Mouse (Mus musculus) midbrain, embryonic 13.5 days (tissue): ENCODE results near the gene Icosl. TPM values are rescaled to one million over a fixed set of nuclear protein-coding genes. Genes with fewer than 3 reads are reported as not detected.

ENCODE experiments used
- ATAC-seq: fragments of 200-750 bp; cut with Nextera tagmentation; 2 replicates; pipeline ENCODE4 v1.8.0; 2017; ENCODE audit warnings: mild to moderate bottlenecking, moderate TSS enrichment, moderate library complexity
- H3K27ac ChIP-seq: fragments of 300-500 bp; sonication (generic); 2 replicates; pipeline ENCODE4 v1.5.1; 2015; ENCODE audit warnings: inconsistent platforms, mild to moderate bottlenecking, moderate library complexity
- H3K27me3 ChIP-seq: fragments of 300-500 bp; sonication (generic); 2 replicates; pipeline ENCODE4 v1.6.1; 2015; ENCODE audit warnings: mild to moderate bottlenecking, inconsistent platforms
- H3K36me3 ChIP-seq: fragments of 300-500 bp; sonication (generic); 2 replicates; pipeline ENCODE4 v1.6.1; 2015; ENCODE audit warnings: mild to moderate bottlenecking, inconsistent platforms
- H3K4me1 ChIP-seq: fragments of 300-500 bp; sonication (generic); replicated peaks from 2 replicates; pipeline ENCODE4 v1.6.1; 2015; ENCODE audit warnings: inconsistent platforms
- H3K4me2 ChIP-seq: fragments of 300-500 bp; sonication (generic); replicated peaks from 2 replicates; pipeline ENCODE4 v1.6.1; 2015; ENCODE audit warnings: moderate library complexity, mild to moderate bottlenecking, inconsistent platforms
- H3K4me3 ChIP-seq: fragments of 300-500 bp; sonication (generic); replicated peaks from 2 replicates; pipeline ENCODE4 v1.5.1; 2015; ENCODE audit warnings: mild to moderate bottlenecking, inconsistent platforms
- H3K9ac ChIP-seq: fragments of 300-500 bp; sonication (generic); replicated peaks from 2 replicates; pipeline ENCODE4 v1.6.1; 2015; ENCODE audit warnings: mild to moderate bottlenecking, inconsistent platforms
- H3K9me3 ChIP-seq: fragments of 300-500 bp; sonication (generic); 2 replicates; pipeline ENCODE4 v1.6.1; 2016; ENCODE audit warnings: mild to moderate bottlenecking, inconsistent platforms
- WGBS: fragments of 180-500 bp; shearing (Covaris S2); methylation state at CpG from one replicate; pipeline ENCODE4 v1.1.7; 2015; 5-methylcytosine and 5-hydroxymethylcytosine counted together
- polyA plus RNA-seq: library from polyadenylated mRNA; unstranded; fragments of >200 nt; fragmentation: Nextera tagmentation; extraction: Ambion mirVana; gene quantifications from 2 replicates; pipeline ENCODE4 v1.2.1, GENCODE M21; 2015

Gene Icosl
- polyA plus RNA-seq, 1 experiment from 2014 or later = 0.52 TPM

DNA sequence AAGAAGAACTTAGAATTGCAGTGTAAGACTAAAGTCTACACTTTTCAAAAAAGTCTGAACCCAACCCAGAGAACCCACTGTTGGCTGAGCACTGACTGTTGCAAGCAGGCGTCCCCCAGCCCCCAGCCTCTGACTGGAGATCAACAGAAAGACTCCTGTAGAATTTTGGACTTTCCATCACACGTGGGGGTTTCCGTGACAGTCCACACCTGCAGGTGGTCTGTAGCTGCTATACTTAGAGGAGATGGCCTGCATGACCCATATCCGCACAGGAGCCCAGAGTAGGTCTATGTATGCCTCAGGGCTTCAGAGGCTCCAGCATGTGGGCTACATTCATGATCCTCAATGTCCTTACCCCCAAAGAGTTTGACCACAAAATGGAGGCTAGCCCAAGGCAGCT is 22.7 kb upstream of the Icosl start:
- Histone ChIP-seq H3K27me3 (no peaks in the 10 kb centered on the region), H3K9me3 (no peaks in the 10 kb centered on the region), H3K4me2 (no peak overlapping the region), H3K4me3 (no peak overlapping the region), H3K36me3 (no peaks in the 10 kb centered on the region), H3K4me1 (peaks cover 7% of the 10 kb centered on the region; the same call in 1 of the 2 replicates), H3K27ac (no peak overlapping the region), H3K9ac (no peak overlapping the region)
- no peak for ATAC-seq
- 84% methylated on average over 4 of the region's 4 CpGs for WGBS

DNA sequence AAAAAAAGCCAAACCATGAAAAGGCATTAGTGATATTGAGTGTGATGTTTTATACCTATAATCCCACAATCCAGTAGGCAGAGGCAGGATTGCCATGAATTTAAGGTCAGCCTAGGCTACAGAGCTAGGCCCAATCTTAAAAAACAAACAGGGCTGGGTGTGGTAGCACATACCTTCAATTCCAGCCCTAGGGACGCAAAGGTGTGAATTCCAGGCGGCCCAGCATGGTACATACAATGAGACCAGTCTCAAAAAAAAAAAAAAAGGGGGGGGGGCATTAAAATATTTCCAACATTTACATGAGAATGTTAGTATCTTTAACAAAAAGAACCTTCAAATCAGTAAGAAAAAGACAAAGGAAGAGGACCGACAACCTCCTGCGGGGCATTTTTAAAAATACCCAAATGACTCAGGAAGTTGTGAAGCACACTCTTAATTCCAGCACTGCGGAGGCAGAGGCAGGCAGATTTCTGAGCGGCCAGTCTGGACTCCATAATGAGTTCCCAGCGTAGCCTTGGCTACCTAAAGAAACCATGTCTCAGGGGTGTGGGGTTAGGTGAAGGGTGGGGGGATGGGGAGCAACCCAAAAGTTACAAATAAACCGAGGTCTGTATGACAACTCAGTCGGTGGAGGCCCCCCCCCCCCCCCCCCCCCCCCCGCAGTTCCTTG is 20.9 kb upstream of the Icosl start:
- no peak for ATAC-seq
- Histone ChIP-seq H3K9me3 (no peaks in the 10 kb centered on the region), H3K4me2 (no peak overlapping the region), H3K27me3 (no peaks in the 10 kb centered on the region), H3K36me3 (no peaks in the 10 kb centered on the region), H3K27ac (no peak overlapping the region), H3K4me3 (no peak overlapping the region), H3K4me1 (peaks cover 6% of the 10 kb centered on the region; the same call in 1 of the 2 replicates), H3K9ac (no peak overlapping the region)
- 87% methylated on average over 9 of the region's 10 CpGs for WGBS

DNA sequence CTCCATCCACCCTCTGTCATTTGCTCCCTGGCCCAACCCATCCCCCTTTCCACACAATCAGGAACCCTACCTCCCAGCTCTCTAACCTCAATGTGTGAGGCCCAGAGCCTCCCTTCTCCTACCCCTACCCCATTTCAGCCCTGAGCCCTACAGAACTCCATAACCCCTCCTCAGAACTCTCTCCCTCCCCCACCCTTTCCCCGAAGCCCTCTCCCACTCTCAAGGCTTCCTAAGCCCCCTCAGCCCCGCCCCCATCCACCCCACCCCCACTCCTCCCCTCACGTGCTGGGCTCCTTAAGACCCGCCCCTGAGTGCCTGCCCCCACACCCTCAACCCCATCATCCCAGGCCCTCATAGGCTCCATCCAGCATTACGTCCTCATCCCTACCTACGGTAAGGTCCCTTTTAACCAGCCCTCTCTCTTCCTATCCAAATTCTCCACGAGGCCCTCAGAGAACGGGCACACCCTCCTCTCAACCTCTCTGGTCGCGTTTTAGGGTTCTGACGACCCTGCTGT is 19.5 kb upstream of the Icosl start:
- Histone ChIP-seq H3K27me3 (no peaks in the 10 kb centered on the region), H3K9ac (no peak overlapping the region), H3K36me3 (no peaks in the 10 kb centered on the region), H3K4me1 (no peaks in the 10 kb centered on the region), H3K9me3 (no peaks in the 10 kb centered on the region), H3K4me3 (no peak overlapping the region), H3K4me2 (no peak overlapping the region), H3K27ac (no peak overlapping the region)
- ATAC-seq = no peak
- WGBS = 56% methylated on average over 11 of the region's 11 CpGs

DNA sequence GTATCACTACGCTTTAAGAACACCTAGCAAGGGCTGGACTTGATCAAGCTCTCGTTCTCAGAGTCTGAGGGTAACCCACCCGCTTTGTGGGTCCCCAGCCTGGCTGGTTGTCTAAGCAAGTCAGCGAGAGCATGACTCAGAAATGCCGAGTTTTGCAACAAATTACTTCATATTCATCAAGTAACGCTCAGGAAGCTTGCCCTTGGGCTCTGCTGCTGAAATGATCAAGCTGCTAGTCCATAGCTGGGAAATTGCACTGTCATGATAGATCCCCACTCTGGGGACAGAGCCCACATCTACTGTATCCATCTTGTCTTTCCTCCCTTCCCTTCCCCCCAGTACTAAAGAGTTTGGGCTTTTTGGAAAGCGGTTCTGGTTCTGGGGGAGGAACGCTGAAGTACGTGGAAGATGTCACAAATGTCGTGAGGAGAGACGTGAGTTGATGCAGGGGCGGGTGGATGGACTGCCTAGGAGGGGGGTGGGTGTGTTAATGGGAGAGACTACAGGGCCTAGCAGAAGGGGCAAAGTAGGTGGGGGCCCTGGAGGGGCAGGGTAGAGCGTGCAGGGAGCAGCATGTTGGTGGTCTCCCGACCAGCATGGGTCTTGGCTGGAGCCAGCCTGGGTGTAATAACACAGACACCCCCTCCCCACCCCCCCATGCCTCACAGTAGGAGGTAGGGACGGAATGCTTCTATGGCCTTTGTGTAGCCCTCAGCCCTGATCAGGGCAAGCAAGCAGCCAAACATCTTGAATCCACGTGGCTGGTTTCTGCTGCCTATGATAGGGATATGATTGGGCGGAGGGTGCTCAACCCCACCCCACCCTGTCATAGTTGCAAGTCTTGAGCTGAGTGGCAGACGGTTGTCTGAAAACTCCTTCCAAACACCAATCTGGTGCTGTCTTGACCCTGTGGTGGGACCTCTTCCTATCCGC is 14.2 kb upstream of the Icosl start:
- Histone ChIP-seq H3K9me3 (no peaks in the 10 kb centered on the region), H3K4me2 (no peak overlapping the region), H3K36me3 (no peaks in the 10 kb centered on the region), H3K9ac (no peak overlapping the region), H3K27ac (no peak overlapping the region), H3K27me3 (no peaks in the 10 kb centered on the region), H3K4me3 (no peak overlapping the region), H3K4me1 (no peaks in the 10 kb centered on the region)
- whole genome bisulfite sequencing = 75% methylated on average over 19 of the region's 19 CpGs
- no peak for ATAC-seq

DNA sequence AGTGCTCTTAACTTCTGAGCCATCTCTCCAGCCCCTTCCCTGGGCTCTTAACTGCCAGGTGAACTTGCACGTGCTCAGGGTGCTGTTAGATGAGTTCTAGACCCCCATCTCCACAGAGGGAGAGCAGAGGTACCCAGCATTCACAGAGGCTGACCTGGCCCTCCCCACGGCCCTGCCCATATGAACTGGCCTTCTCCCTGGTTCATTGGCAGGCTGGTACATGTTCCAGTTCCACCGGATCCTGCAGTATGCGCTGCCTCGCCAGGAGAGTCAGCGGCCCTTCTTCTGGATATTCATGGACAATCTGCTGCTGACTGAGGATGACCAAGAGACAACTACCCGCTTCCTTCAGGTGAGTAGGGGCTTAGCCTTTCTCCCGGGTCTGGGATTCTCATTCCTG is 12.0 kb upstream of the Icosl start:
- ATAC-seq = no peak
- Histone ChIP-seq H3K9me3 (no peaks in the 10 kb centered on the region), H3K36me3 (no peaks in the 10 kb centered on the region), H3K4me3 (no peak overlapping the region), H3K27me3 (no peaks in the 10 kb centered on the region), H3K9ac (no peak overlapping the region), H3K27ac (no peak overlapping the region), H3K4me1 (no peaks in the 10 kb centered on the region), H3K4me2 (no peak overlapping the region)
- 87% methylated on average over 8 of the region's 8 CpGs for WGBS

DNA sequence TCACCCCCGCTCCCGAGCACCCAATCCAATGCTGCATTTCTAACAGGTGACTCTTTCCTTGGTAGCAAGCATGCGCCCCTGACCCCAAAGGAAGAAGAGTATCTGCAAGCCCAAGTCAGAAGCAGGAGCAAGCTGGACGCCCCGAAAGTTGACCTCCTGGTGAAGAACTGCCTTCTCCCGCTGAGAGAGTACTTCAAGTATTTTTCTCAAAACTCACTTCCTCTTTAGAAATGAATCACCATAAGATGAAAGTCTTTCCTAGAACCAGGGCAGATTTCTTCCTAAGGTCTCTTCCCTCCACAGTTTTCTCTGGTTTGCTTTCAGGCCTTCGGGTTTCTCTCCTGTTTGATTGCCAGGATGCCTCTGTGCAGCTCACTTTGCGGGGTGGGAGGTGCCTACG is 6.0 kb upstream of the Icosl start:
- H3K4me3 ChIP-seq = no peak overlapping the region
- 90% methylated on average over 9 of the region's 9 CpGs for WGBS

DNA sequence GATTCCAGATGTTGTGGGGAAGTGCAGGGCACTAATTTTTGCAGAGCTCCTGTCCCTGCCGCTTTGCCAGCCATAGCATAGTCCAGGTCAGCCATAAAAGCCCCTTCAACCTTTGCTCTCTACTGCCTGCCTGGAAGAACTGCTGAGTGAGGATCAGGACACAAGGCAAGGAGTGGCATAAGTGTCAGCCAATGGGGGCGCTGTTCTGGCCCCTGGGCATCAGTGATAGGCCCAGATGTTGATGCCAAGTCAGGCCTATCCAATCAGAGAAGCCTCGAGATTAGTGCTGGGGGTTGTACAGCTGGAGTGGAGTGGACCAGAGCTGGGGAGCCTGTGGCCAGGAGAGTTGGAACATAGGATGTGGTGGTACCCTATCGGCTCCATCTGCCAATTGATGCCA is 1.9 kb upstream of the Icosl start:
- Histone ChIP-seq H3K9ac (no peak overlapping the region), H3K27ac (no peak overlapping the region), H3K27me3 (peaks cover 42% of the 10 kb centered on the region), H3K4me3 (no peak overlapping the region), H3K4me2 (no peak overlapping the region), H3K36me3 (no peaks in the 10 kb centered on the region), H3K9me3 (no peaks in the 10 kb centered on the region), H3K4me1 (peaks cover 15% of the 10 kb centered on the region)
- WGBS = 45% methylated on average over 4 of the region's 4 CpGs
- no peak for ATAC-seq

More for the DNA sequence above, 6.0 kb upstream of the Icosl start:
- Histone ChIP-seq H3K9ac (no peak overlapping the region), H3K9me3 (no peaks in the 10 kb centered on the region), H3K4me1 (no peaks in the 10 kb centered on the region), H3K36me3 (no peaks in the 10 kb centered on the region), H3K27ac (no peak overlapping the region), H3K4me2 (no peak overlapping the region), H3K27me3 (0 out of 2 replicates have a peak, but pooled peaks cover 9% of the 10 kb centered on the region)
- no peak for ATAC-seq

DNA sequence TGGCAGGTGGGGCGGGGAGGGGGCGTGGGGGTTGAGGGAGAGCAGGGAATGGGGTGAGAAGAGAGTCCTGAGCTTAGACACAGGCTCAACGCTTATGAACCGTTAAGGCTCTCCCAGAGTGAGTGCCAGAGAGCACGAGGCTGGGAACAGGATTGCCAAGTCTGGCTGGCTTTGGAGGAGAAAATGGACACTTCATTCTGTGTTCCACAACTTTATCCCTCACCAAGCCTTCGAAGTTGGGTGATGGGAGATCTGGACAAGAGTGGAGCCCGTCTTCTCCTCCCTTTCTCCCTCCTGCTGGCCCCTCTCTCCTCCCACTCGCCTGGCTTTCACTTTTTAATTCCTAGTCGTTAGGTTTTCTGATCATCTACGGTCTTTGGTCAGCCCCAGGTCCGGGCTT is 561 bp upstream of the Icosl start:
- peak overlapping the region; percentile 98 for H3K4me2 ChIP-seq
- H3K9ac ChIP-seq = no peak overlapping the region
- 26% methylated on average over 11 of the region's 11 CpGs for WGBS
- H3K36me3 ChIP-seq = no peaks in the 10 kb centered on the region
- H3K27ac ChIP-seq = no peak overlapping the region
- peak overlapping the region; percentile 62 for H3K4me3 ChIP-seq
- ATAC-seq = no peak
- H3K9me3 ChIP-seq = no peaks in the 10 kb centered on the region
- H3K4me1 ChIP-seq = peaks cover 15% of the 10 kb centered on the region
- peaks cover 42% of the 10 kb centered on the region for H3K27me3 ChIP-seq

DNA sequence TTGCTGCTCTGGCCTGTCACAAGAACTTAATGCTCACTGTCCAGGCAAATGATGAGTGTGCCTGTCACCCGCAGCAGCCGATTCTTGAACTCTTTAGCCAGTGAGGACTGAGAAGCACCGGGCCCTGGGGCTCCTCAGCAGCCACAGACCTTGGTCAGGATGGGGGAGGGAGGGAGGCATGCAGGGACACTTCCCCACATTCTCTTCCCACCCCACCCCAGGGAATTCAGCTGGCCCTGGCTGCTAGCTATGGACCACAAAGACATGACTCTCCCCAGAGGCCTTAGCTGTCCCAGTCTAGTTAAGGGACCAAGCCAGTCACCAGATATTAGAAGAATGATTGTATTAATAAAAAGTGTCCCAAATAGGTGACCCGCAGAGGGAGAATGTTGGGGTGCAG is 5.0 kb downstream of the Icosl start:
- no peak overlapping the region for H3K9ac ChIP-seq
- H3K4me1 ChIP-seq = peaks cover 8% of the 10 kb centered on the region
- no peak overlapping the region for H3K4me2 ChIP-seq
- no peaks in the 10 kb centered on the region for H3K9me3 ChIP-seq
- no peaks in the 10 kb centered on the region for H3K36me3 ChIP-seq
- H3K27me3 ChIP-seq = peaks cover 24% of the 10 kb centered on the region
- ATAC-seq = no peak
- no peak overlapping the region for H3K4me3 ChIP-seq
- WGBS = 82% methylated on average over 4 of the region's 4 CpGs
- no peak overlapping the region for H3K27ac ChIP-seq

DNA sequence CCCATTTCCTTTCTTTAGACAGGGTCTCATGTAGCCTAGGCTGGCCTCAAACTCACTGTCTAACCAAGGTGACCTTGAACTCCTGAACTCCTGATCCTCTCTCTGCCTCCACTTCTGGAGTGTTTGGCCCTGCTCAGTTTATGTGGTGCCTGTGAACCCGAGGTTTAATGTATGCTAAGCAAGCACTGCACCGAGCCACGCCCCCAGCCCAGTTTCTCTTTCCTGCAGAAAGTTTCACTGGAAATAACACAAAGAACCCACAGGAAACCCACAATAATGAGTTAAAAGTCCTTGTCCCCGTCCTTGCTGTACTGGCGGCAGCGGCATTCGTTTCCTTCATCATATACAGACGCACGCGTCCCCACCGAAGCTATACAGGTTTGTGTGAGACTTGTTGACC is 5.9 kb downstream of the Icosl start:
- Histone ChIP-seq H3K27me3 (peaks cover 16% of the 10 kb centered on the region), H3K36me3 (no peaks in the 10 kb centered on the region), H3K4me1 (no peaks in the 10 kb centered on the region), H3K4me3 (no peak overlapping the region), H3K9me3 (no peaks in the 10 kb centered on the region), H3K9ac (no peak overlapping the region), H3K27ac (no peak overlapping the region), H3K4me2 (no peak overlapping the region)
- WGBS = 88% methylated on average over 11 of the region's 11 CpGs
- ATAC-seq = no peak

DNA sequence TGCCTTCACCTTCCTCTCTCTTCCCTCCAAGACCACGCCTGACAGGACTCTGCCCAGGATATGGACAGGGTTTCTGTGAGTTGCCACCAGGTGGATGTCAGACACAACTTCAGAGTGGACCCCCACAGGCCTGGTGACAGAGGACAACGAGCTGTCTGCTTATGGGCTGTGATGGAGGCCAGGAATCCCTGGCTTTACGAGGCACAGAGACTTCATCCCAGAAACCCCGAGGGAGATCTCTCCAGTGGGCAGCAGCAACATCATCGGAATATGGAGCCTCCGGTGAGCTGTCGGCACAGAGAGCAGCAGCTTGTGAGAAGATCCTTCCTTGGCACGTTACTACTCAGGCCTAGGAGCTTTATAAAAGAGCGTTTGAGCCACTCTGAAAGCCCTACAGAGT is 8.8 kb downstream of the Icosl start:
- H3K4me1 ChIP-seq = no peaks in the 10 kb centered on the region
- H3K9me3 ChIP-seq = no peaks in the 10 kb centered on the region
- no peaks in the 10 kb centered on the region for H3K27me3 ChIP-seq
- no peak overlapping the region for H3K4me2 ChIP-seq
- no peak overlapping the region for H3K4me3 ChIP-seq
- 83% methylated on average over 9 of the region's 9 CpGs for WGBS
- ATAC-seq = no peak
- H3K27ac ChIP-seq = no peak overlapping the region
- no peak overlapping the region for H3K9ac ChIP-seq
- no peaks in the 10 kb centered on the region for H3K36me3 ChIP-seq

DNA sequence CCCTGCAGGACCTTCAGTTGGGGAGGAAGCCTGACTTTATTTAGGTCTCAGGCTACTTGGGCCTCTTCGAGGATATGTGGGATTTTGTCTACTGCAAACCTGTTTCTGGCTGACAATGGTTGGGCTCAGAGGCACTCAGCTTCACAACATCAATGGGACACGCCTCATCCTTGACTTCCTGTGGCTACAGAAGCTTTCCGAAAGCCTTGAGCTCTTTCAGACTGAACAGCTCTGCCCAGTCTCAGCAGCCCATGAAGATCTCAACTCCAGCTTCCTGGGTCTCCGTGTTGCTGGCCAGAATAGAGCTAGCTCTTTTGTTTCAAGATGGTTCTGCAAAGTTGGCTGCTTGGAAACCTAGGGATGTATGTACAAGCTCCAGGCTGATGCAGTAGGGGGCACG is 9.2 kb downstream of the Icosl start:
- no peaks in the 10 kb centered on the region for H3K27me3 ChIP-seq
- WGBS = 82% methylated on average over 5 of the region's 5 CpGs
- no peak overlapping the region for H3K4me2 ChIP-seq
- H3K4me1 ChIP-seq = no peaks in the 10 kb centered on the region
- no peak overlapping the region for H3K4me3 ChIP-seq
- no peak overlapping the region for H3K27ac ChIP-seq
- no peak for ATAC-seq
- H3K9ac ChIP-seq = no peak overlapping the region
- H3K36me3 ChIP-seq = no peaks in the 10 kb centered on the region
- no peaks in the 10 kb centered on the region for H3K9me3 ChIP-seq
